Mouse (Mus musculus): ENCODE measurements at regions not wholly inside any gene's neighbourhood (a gene's known extent, or its start where the extent isn't known, plus 50 kb on each side); places are given as distances from the start of the nearest gene placed in this dataset.

DNA sequence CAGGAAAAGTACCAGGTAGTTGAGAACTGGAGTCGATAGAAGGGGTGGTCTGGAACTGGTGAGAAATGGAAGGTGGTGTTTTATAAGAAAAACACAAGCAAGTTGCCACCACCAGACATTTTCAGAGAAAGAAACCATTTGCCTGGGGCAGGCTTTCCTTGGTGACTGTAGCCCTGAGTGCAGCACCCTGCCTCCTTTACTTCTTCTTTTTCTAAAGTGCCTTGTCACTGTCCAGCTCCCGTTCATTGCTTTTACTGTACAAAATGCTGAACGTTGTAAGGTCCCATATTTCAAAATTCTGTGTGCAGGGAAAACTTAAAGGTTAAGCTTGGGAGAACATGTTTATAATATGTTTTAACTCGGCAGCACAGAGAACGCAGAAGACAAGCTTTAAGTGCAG lies 122.9 kb upstream of the Nrp1 start:
- TF ChIP-seq CTCF (IDR thresholded peaks at IDR 0.05; ENCODE audit: control insufficient read depth, insufficient read depth, insufficient replicate concordance, low read depth, low read length) (no peak), POLR2A (IDR thresholded peaks at IDR 0.05; ENCODE audit: control insufficient read depth, low read depth, low read length) (no peak)
- Histone ChIP-seq H3K4me3 (ENCODE audit: control insufficient read depth, low read depth, low read length) (no peak overlapping the region), H3K4me1 (ENCODE audit: control insufficient read depth, insufficient read depth, low read length) (no peaks in the 10 kb centered on the region), H3K27ac (ENCODE audit: control insufficient read depth, insufficient read depth, low read depth, low read length) (no peak overlapping the region), H3K27me3 (ENCODE audit: control insufficient read depth, insufficient read depth, low read length) (no peaks in the 10 kb centered on the region), H3K36me3 (ENCODE audit: control insufficient read depth, insufficient read depth, low read length) (no peaks in the 10 kb centered on the region)

- Histone ChIP-seq H3K27ac (ENCODE audit: control insufficient read depth, insufficient read depth, low read depth, low read length) (no peak overlapping the region), H3K4me3 (ENCODE audit: control insufficient read depth, low read depth, low read length) (no peak overlapping the region), H3K4me1 (ENCODE audit: control insufficient read depth, insufficient read depth, low read length) (no peaks in the 10 kb centered on the region), H3K36me3 (ENCODE audit: control insufficient read depth, insufficient read depth, low read length) (no peaks in the 10 kb centered on the region), H3K27me3 (ENCODE audit: control insufficient read depth, insufficient read depth, low read length) (no peaks in the 10 kb centered on the region)
- TF ChIP-seq POLR2A (IDR thresholded peaks at IDR 0.05; ENCODE audit: control insufficient read depth, low read depth, low read length) (no peak), CTCF (IDR thresholded peaks at IDR 0.05; ENCODE audit: control insufficient read depth, insufficient read depth, insufficient replicate concordance, low read depth, low read length) (no peak)
These were observed 122.3 kb upstream of the Nrp1 start for GRCm38 (mm10) chr8:128236097-128236496.

GRCm38 (mm10) chr8:128238948-128239347 lies 119.5 kb upstream of the Nrp1 start:
- TF ChIP-seq CTCF (IDR thresholded peaks at IDR 0.05; ENCODE audit: control insufficient read depth, insufficient read depth, insufficient replicate concordance, low read depth, low read length) (no peak), POLR2A (IDR thresholded peaks at IDR 0.05; ENCODE audit: control insufficient read depth, low read depth, low read length) (no peak)
- Histone ChIP-seq H3K27me3 (ENCODE audit: control insufficient read depth, insufficient read depth, low read length) (no peaks in the 10 kb centered on the region), H3K4me3 (ENCODE audit: control insufficient read depth, low read depth, low read length) (no peak overlapping the region), H3K36me3 (ENCODE audit: control insufficient read depth, insufficient read depth, low read length) (no peaks in the 10 kb centered on the region), H3K4me1 (ENCODE audit: control insufficient read depth, insufficient read depth, low read length) (no peaks in the 10 kb centered on the region), H3K27ac (ENCODE audit: control insufficient read depth, insufficient read depth, low read depth, low read length) (no peak overlapping the region)

DNA sequence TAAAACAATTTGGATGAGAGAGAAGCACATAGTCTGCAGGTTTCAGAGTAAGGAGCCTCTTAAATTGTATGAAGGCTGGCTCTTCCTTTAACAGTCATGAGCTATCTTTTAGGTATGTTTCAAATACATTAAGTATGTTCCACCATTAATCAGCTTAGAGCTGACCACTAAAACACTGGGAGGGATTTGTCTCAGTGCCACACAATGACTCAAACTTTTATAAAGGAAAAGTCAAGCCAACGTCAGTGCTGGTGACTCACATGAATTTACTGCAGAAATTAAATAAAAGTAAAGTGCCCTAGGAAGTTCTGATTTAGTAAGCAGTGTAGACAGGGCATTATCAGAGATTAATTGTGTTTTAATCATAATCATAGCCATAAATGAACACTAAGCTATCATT lies 118.6 kb upstream of the Nrp1 start:
- no peaks in the 10 kb centered on the region for H3K4me1 ChIP-seq (ENCODE audit: control insufficient read depth, insufficient read depth, low read length)
- H3K4me3 ChIP-seq (ENCODE audit: control insufficient read depth, low read depth, low read length) = no peak overlapping the region
- no peak for TF ChIP-seq CTCF (IDR thresholded peaks at IDR 0.05; ENCODE audit: control insufficient read depth, insufficient read depth, insufficient replicate concordance, low read depth, low read length)
- TF ChIP-seq POLR2A (IDR thresholded peaks at IDR 0.05; ENCODE audit: control insufficient read depth, low read depth, low read length) = no peak
- no peak overlapping the region for H3K27ac ChIP-seq (ENCODE audit: control insufficient read depth, insufficient read depth, low read depth, low read length)
- no peaks in the 10 kb centered on the region for H3K36me3 ChIP-seq (ENCODE audit: control insufficient read depth, insufficient read depth, low read length)
- no peaks in the 10 kb centered on the region for H3K27me3 ChIP-seq (ENCODE audit: control insufficient read depth, insufficient read depth, low read length)

DNA sequence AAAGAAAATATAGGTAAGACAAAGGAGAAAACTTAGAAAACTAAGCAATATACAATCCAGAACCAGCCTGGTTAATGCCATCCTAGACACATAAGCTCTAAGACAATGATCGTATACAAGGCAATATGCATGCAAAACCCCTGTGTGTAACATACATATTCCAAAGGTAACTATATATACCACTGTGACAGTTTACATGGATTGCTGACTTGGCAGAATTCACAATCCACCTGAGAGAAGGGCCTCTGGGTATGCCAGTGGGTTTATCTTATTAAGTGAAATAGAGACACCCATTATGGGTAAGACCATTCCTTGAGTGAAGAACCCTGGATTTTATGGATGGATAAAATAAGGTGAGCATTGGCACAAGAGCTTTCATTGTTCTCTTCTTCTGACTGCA lies 117.2 kb upstream of the Nrp1 start:
- no peak for TF ChIP-seq CTCF (IDR thresholded peaks at IDR 0.05; ENCODE audit: control insufficient read depth, insufficient read depth, insufficient replicate concordance, low read depth, low read length)
- TF ChIP-seq POLR2A (IDR thresholded peaks at IDR 0.05; ENCODE audit: control insufficient read depth, low read depth, low read length) = no peak
- H3K27me3 ChIP-seq (ENCODE audit: control insufficient read depth, insufficient read depth, low read length) = no peaks in the 10 kb centered on the region
- no peak overlapping the region for H3K27ac ChIP-seq (ENCODE audit: control insufficient read depth, insufficient read depth, low read depth, low read length)
- no peak overlapping the region for H3K4me3 ChIP-seq (ENCODE audit: control insufficient read depth, low read depth, low read length)
- no peaks in the 10 kb centered on the region for H3K4me1 ChIP-seq (ENCODE audit: control insufficient read depth, insufficient read depth, low read length)
- H3K36me3 ChIP-seq (ENCODE audit: control insufficient read depth, insufficient read depth, low read length) = no peaks in the 10 kb centered on the region

- Histone ChIP-seq H3K4me1 (ENCODE audit: control insufficient read depth, insufficient read depth, low read length) (no peaks in the 10 kb centered on the region), H3K36me3 (ENCODE audit: control insufficient read depth, insufficient read depth, low read length) (no peaks in the 10 kb centered on the region), H3K27ac (ENCODE audit: control insufficient read depth, insufficient read depth, low read depth, low read length) (no peak overlapping the region), H3K27me3 (ENCODE audit: control insufficient read depth, insufficient read depth, low read length) (no peaks in the 10 kb centered on the region), H3K4me3 (ENCODE audit: control insufficient read depth, low read depth, low read length) (no peak overlapping the region)
- TF ChIP-seq POLR2A (IDR thresholded peaks at IDR 0.05; ENCODE audit: control insufficient read depth, low read depth, low read length) = no peak
- TF ChIP-seq CTCF (IDR thresholded peaks at IDR 0.05; ENCODE audit: control insufficient read depth, insufficient read depth, insufficient replicate concordance, low read depth, low read length) = no peak
These were observed 115.7 kb upstream of the Nrp1 start for GRCm38 (mm10) chr8:128242465-128243251.

GRCm38 (mm10) chr8:128251723-128252122 lies 106.7 kb upstream of the Nrp1 start:
- no peaks in the 10 kb centered on the region for H3K27me3 ChIP-seq (ENCODE audit: control insufficient read depth, insufficient read depth, low read length)
- no peaks in the 10 kb centered on the region for H3K36me3 ChIP-seq (ENCODE audit: control insufficient read depth, insufficient read depth, low read length)
- H3K27ac ChIP-seq (ENCODE audit: control insufficient read depth, insufficient read depth, low read depth, low read length) = no peak overlapping the region
- no peak overlapping the region for H3K4me3 ChIP-seq (ENCODE audit: control insufficient read depth, low read depth, low read length)
- H3K4me1 ChIP-seq (ENCODE audit: control insufficient read depth, insufficient read depth, low read length) = no peaks in the 10 kb centered on the region
- no peak for TF ChIP-seq POLR2A (IDR thresholded peaks at IDR 0.05; ENCODE audit: control insufficient read depth, low read depth, low read length)
- TF ChIP-seq CTCF (IDR thresholded peaks at IDR 0.05; ENCODE audit: control insufficient read depth, insufficient read depth, insufficient replicate concordance, low read depth, low read length) = no peak

All from testis, adult 2 months (tissue).